Mouse (Mus musculus) spleen, adult 2 months (tissue): ENCODE measurements around the gene Adcy5. TPM values are rescaled to one million over a fixed set of nuclear protein-coding genes. Genes with fewer than 3 reads are reported as not detected.

Experiments used
- DNase-seq, 2 experiments: peaks; one replicate each; pipeline versions ENCODE4 v3.0.0 to v3.0.0-alpha.2; 2012 to 2021; ENCODE audit warnings: low spot score in 2 of 2, low read depth in 1 of 2
- H3K27ac ChIP-seq: fragments of 200-500 bp; 2 replicates; pipeline ENCODE4 v1.5.1; 2012; ENCODE audit warnings: low read length, inconsistent platforms; ENCODE audit not compliant: insufficient read depth
- H3K27me3 ChIP-seq: fragments of 200-500 bp; 2 replicates; pipeline ENCODE4 v1.6.1; 2012; ENCODE audit warnings: mild to moderate bottlenecking, moderate library complexity, low read length, inconsistent platforms; ENCODE audit not compliant: control insufficient read depth, insufficient read depth
- H3K36me3 ChIP-seq: fragments of 200-500 bp; 2 replicates; pipeline ENCODE4 v1.6.1; 2012; ENCODE audit warnings: mild to moderate bottlenecking, low read length, inconsistent platforms; ENCODE audit not compliant: control insufficient read depth, insufficient read depth
- H3K4me1 ChIP-seq: fragments of 200-500 bp; 2 replicates; pipeline ENCODE4 v1.6.1; 2011; ENCODE audit warnings: inconsistent platforms; ENCODE audit not compliant: control insufficient read depth, insufficient read depth, insufficient read length
- H3K4me3 ChIP-seq: fragments of 200-500 bp; 2 replicates; pipeline ENCODE4 v1.5.1; 2011; ENCODE audit warnings: mild to moderate bottlenecking, inconsistent platforms; ENCODE audit not compliant: insufficient read depth, insufficient read length; ENCODE audit errors: extremely low read depth
- CTCF ChIP-seq: fragments of 200-500 bp; IDR thresholded peaks from 2 replicates; pipeline ENCODE4 v1.5.1; 2011; ENCODE audit warnings: mild to moderate bottlenecking, inconsistent platforms; ENCODE audit not compliant: insufficient read depth, insufficient read length, insufficient replicate concordance; ENCODE audit errors: extremely low read depth
- POLR2A ChIP-seq: fragments of 200-500 bp; IDR thresholded peaks from 2 replicates; pipeline ENCODE4 v1.6.1; 2011; ENCODE audit warnings: low read depth, low read length, inconsistent platforms
- WGBS: fragments of 180-500 bp; shearing (Covaris S2); methylation state at CpG from one replicate; pipeline ENCODE4 v1.1.7; 2018; 5-methylcytosine and 5-hydroxymethylcytosine counted together
- polyA plus RNA-seq: library from polyadenylated mRNA; depleted of rRNA; stranded (reverse); fragments of >200 nt; gene quantifications from 2 replicates; pipeline ENCODE4 v1.2.3, GENCODE M21; 2012

Gene Adcy5
- polyA plus RNA-seq, 1 experiment = 6.8 TPM

DNA sequence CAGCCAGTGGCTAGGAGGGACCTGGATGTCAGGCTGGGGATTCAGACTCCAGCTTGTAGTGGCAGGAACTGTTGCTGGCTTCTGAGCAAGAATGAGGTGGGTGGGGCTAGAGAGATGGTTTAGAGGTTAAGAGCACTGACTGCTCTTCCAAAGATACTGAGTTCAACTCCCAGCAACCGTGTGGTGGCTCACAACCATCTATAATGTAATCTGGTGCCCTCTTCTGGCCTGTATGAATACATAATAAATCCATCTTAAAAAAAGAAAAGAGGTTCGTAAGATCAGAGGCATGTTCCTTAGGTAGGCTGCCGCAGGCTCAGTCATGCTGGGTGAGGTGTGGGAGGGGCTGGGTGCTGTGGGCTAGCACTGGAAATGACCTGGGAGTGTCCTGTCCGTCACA is 116.9 kb downstream of the Adcy5 start:
- DNase-seq = no peak
- Histone ChIP-seq H3K27ac (no peak overlapping the region), H3K4me3 (no peak overlapping the region), H3K27me3 (no peaks in the 10 kb centered on the region), H3K4me1 (no peaks in the 10 kb centered on the region), H3K36me3 (no peaks in the 10 kb centered on the region)
- TF ChIP-seq POLR2A (no peak), CTCF (no peak)
- WGBS = 37% methylated on average over 4 of the region's 4 CpGs

DNA sequence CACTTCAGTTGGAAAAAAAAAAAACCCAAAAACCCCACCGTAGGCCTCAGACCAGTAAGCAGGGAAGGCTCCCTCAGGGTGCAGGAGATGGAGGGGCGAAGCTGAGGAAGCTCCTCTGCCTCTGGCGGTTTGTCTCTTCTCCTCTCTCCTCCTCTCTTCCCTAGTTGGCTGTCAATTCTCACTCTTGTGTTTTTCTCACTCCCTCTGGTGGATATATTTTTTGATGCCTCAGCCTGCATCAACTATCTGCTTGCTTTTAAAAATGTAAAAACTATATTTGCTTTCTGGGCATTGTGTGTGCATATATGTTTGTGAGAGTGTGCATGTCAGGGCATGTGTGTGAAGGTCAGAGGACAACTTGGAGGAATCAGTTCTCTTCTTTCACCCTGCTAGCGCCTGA is 117.7 kb downstream of the Adcy5 start:
- WGBS = 59% methylated on average over 4 of the region's 4 CpGs
- TF ChIP-seq POLR2A (no peak), CTCF (no peak)
- Histone ChIP-seq H3K4me1 (no peaks in the 10 kb centered on the region), H3K27me3 (no peaks in the 10 kb centered on the region), H3K4me3 (no peak overlapping the region), H3K36me3 (no peaks in the 10 kb centered on the region), H3K27ac (no peak overlapping the region)
- no peak for DNase-seq

DNA sequence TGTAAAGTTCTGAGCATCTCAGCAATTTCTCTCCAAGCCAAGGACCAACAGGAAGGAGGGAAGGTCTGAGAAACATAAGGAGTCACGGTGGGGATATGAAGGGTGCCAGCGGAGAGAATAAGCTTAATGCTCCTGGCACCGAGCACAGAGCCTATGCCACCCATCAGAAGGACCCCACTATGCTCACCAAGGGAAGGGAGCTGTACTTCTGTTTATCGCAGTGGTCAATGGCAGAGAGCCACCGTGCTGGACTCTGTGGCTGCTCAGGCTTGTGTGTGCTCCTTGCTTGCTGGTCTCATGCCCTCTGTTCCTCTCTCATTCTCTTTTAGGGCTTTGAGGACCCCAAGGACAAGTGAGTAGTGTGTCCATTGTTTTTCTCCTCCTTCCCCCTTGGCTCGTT is 123.5 kb downstream of the Adcy5 start:
- Histone ChIP-seq H3K36me3 (no peaks in the 10 kb centered on the region), H3K4me3 (no peak overlapping the region), H3K4me1 (no peaks in the 10 kb centered on the region), H3K27ac (no peak overlapping the region), H3K27me3 (no peaks in the 10 kb centered on the region)
- no peak for TF ChIP-seq POLR2A
- TF ChIP-seq CTCF = no peak
- no peak for DNase-seq
- 72% methylated on average over 6 of the region's 6 CpGs for WGBS

DNA sequence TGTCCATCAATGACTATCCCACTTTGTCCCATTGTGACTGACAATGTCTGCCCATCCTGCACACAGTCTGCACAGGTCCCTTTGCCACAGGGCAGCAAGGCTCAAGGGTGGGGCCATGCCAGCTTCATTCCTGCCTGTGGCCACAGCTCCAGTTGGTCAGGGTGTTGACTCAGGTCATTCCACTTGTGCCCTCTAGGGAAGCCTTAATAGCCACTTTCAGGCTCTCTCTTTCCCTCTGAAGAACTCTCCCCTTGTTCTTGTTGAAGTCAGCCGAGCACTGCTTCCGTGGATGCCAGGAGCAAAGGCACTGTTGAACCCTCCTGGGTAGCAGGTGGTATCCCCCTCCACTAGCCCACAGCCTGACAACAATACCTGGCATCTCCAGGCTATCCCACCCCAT is 127.8 kb downstream of the Adcy5 start:
- TF ChIP-seq CTCF = no peak
- no peak for TF ChIP-seq POLR2A
- H3K4me3 ChIP-seq = no peak overlapping the region
- H3K36me3 ChIP-seq = no peaks in the 10 kb centered on the region
- 94% methylated on average over 2 of the region's 2 CpGs for WGBS
- DNase-seq = no peak
- H3K27ac ChIP-seq = no peak overlapping the region
- H3K4me1 ChIP-seq = no peaks in the 10 kb centered on the region
- no peaks in the 10 kb centered on the region for H3K27me3 ChIP-seq

DNA sequence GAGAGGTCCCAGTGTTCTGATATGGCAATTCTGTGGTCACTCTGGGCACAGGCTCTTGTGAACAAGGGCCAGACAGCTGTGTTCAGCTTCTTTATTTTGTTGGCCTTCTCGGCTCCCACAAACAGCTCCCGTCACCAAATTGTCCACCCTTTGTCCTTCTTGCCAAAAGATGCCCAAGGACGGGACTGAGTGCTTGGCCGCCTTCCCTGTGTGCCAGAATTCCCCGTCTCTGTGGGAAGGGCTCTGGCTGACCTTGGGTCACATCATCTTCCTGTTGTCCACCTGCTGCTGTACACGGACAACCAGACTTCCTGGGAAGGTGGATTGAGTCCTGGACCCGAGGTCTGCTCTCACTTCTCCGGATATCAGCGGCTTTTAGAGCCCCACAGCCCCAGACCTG is 131.1 kb downstream of the Adcy5 start:
- Histone ChIP-seq H3K27ac (no peak overlapping the region), H3K27me3 (no peaks in the 10 kb centered on the region), H3K4me1 (no peaks in the 10 kb centered on the region), H3K4me3 (no peak overlapping the region), H3K36me3 (no peaks in the 10 kb centered on the region)
- DNase-seq = no peak
- TF ChIP-seq CTCF (no peak), POLR2A (no peak)
- WGBS = 76% methylated on average over 9 of the region's 9 CpGs

DNA sequence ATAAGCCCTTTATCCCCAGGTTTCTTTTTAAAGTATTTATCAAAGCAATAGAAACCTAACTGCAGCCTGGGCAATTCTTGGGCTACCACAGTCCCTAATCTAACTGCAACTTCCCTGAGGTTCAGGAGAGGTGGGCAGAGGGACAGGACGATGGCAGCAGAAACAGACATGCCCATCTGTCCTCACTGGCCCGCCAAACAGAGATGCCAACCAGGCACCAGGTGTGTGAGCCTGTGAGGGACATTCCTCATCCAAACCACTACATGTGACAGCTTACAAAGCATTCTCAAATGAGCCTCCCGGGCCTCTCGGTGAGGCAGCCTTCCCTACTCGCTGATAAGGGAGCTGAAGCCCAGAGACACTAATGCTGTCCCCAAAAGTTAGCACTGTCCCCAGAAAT is 132.6 kb downstream of the Adcy5 start:
- H3K4me3 ChIP-seq = no peak overlapping the region
- no peak for DNase-seq
- no peak overlapping the region for H3K27ac ChIP-seq
- WGBS = 86% methylated on average over 5 of the region's 5 CpGs
- TF ChIP-seq CTCF = no peak
- TF ChIP-seq POLR2A = no peak
- H3K27me3 ChIP-seq = no peaks in the 10 kb centered on the region
- H3K36me3 ChIP-seq = no peaks in the 10 kb centered on the region
- H3K4me1 ChIP-seq = no peaks in the 10 kb centered on the region

DNA sequence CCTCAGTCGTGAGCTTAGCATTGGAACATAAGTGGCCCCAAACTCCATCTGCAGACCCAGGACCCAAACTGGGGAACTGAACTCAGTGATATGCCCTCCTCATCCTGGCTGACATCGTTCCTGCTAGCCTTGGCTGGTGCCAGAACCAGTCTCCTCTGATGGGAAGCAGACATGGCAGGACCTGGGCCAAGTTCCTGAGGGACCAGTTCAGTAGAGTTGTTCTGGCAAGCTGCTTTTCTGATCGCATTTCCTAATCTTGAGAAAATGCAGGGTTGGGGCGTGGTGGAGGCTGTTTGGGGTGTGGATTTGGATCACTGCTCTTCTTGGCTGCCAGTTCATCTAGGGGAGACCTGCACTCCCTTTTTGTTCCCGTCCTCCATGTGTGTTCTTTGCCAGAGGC is 143.1 kb downstream of the Adcy5 start:
- Histone ChIP-seq H3K27ac (no peak overlapping the region), H3K36me3 (no peaks in the 10 kb centered on the region), H3K27me3 (no peaks in the 10 kb centered on the region), H3K4me1 (no peaks in the 10 kb centered on the region), H3K4me3 (no peak overlapping the region)
- no peak for DNase-seq
- whole genome bisulfite sequencing = 80% methylated on average over 5 of the region's 5 CpGs
- no peak for TF ChIP-seq CTCF
- no peak for TF ChIP-seq POLR2A
